Mouse (Mus musculus): ENCODE data around the gene Nbl1. TPM values are rescaled to one million over a fixed set of nuclear protein-coding genes. Genes with fewer than 3 reads are reported as not detected.

The Nbl1 gene
- total and polyA plus RNA-seq, 3 experiments: 0.89 to 2.0 (median 1.5) TPM

DNA sequence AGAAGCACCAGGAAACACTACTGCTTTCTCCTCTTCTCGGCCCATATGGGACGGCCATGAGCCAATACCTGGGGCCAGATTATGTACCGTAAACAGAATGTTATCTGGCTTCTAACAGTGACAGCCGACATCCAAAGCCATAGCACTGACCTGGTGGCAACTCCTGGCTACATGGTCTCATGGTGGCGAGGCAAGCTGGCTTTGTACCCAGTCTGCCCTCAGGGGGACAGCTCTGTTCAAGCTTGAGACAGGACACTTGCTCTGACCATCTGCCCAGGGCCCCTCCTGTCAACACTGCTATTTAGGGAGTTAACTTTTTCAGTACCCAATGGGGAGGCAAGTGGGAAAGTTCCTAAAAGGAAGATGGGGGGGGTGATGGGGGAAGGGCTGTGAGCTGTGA, 35.5 kb downstream of the Nbl1 start:
- H3K27me3 ChIP-seq (replicated peaks): peaks cover 3% of the 10 kb centered on the region
- DNase-seq (ENCODE audit: extremely low read depth): no peak
- H3K36me3 ChIP-seq (replicated peaks in 1 of 2; ENCODE audit: control insufficient read depth in 1 of 2, insufficient read depth in 1 of 2, low read length in 1 of 2): peaks cover 8 to 60% of the 10 kb centered on the region in 2 experiments
- no peak overlapping the region for H3K4me2 ChIP-seq (ENCODE audit: insufficient read depth, low read depth, poor library complexity, severe bottlenecking)
- no peaks in the 10 kb centered on the region for H3K4me1 ChIP-seq (ENCODE audit: control insufficient read depth in 1 of 2, insufficient read depth in 2 of 2)
- H3K9me3 ChIP-seq (replicated peaks; ENCODE audit: low read length): no peaks in the 10 kb centered on the region
- no peak overlapping the region for H3K9ac ChIP-seq (ENCODE audit: insufficient read depth, low read depth)
- no peaks in the 10 kb centered on the region for H3K79me2 ChIP-seq (replicated peaks; ENCODE audit: control insufficient read depth, extremely low read depth, insufficient read depth, poor library complexity, severe bottlenecking)
- no peak overlapping the region for H3K27ac ChIP-seq (ENCODE audit: insufficient read depth, low read depth)
- no peak overlapping the region for H3K4me3 ChIP-seq (replicated peaks in 1 of 3; ENCODE audit: low read depth in 2 of 3, low read length in 2 of 3, poor library complexity in 1 of 3)
- dilution Hi-C loops (cut with MboI; ENCODE audit: extremely low pct_ligation_motif_present, extremely low pct_unique_long_range_greater_than_20kb, low sequenced_read_pairs): no loop called here
- in situ Hi-C loops (cut with MboI; ENCODE audit: low pct_ligation_motif_present, low pct_unique_long_range_greater_than_20kb, low sequenced_read_pairs): no loop called here
- no peak for TF ChIP-seq TCF12 (IDR thresholded peaks at IDR 0.05; ENCODE audit: low read depth, low read length)
- TF ChIP-seq EP300 (IDR thresholded peaks at IDR 0.05; ENCODE audit: low read length): no peak
- TF ChIP-seq ZMIZ1 (IDR thresholded peaks at IDR 0.05; ENCODE audit: low read depth, low read length): no peak
- TF ChIP-seq E2F4 (IDR thresholded peaks at IDR 0.05; ENCODE audit: insufficient replicate concordance, low read depth, low read length): no peak
- no peak for TF ChIP-seq NRF1 (IDR thresholded peaks at IDR 0.05; ENCODE audit: low read depth, low read length)

- no peaks in the 10 kb centered on the region for H3K4me1 ChIP-seq (ENCODE audit: control insufficient read depth in 1 of 2, insufficient read depth in 2 of 2)
- peaks cover 8 to 67% of the 10 kb centered on the region in 2 experiments for H3K36me3 ChIP-seq (replicated peaks in 1 of 2; ENCODE audit: control insufficient read depth in 1 of 2, insufficient read depth in 1 of 2, low read length in 1 of 2)
- no peaks in the 10 kb centered on the region for H3K27me3 ChIP-seq (replicated peaks)
- no peaks in the 10 kb centered on the region for H3K79me2 ChIP-seq (replicated peaks; ENCODE audit: control insufficient read depth, extremely low read depth, insufficient read depth, poor library complexity, severe bottlenecking)
- dilution Hi-C loops (cut with MboI; ENCODE audit: extremely low pct_ligation_motif_present, extremely low pct_unique_long_range_greater_than_20kb, low sequenced_read_pairs) (no loop called here), in situ Hi-C loops (cut with MboI; ENCODE audit: low pct_ligation_motif_present, low pct_unique_long_range_greater_than_20kb, low sequenced_read_pairs) (no loop called here)
- no peak overlapping the region for H3K9ac ChIP-seq (ENCODE audit: insufficient read depth, low read depth)
- no peak overlapping the region for H3K27ac ChIP-seq (ENCODE audit: insufficient read depth, low read depth)
- no peak overlapping the region for H3K4me2 ChIP-seq (ENCODE audit: insufficient read depth, low read depth, poor library complexity, severe bottlenecking)
- no peaks in the 10 kb centered on the region for H3K9me3 ChIP-seq (replicated peaks; ENCODE audit: low read length)
- TF ChIP-seq E2F4 (IDR thresholded peaks at IDR 0.05; ENCODE audit: insufficient replicate concordance, low read depth, low read length): no peak
- no peak for TF ChIP-seq KAT2A (IDR thresholded peaks at IDR 0.05; ENCODE audit: insufficient replicate concordance, low read length)
- TF ChIP-seq RCOR1 (conservative IDR thresholded peaks at IDR 0.05; ENCODE audit: low read depth, low read length): no peak
- TF ChIP-seq CHD2 (IDR thresholded peaks at IDR 0.05; ENCODE audit: low read length): no peak
- no peak for TF ChIP-seq SMC3 (IDR thresholded peaks at IDR 0.05; ENCODE audit: low read depth, low read length)
- TF ChIP-seq MAX (IDR thresholded peaks at IDR 0.05; ENCODE audit: low read length): no peak
- no peak for TF ChIP-seq USF1 (IDR thresholded peaks at IDR 0.05; ENCODE audit: low read depth, low read length)
- no peak for TF ChIP-seq IRF4 (IDR thresholded peaks at IDR 0.05; ENCODE audit: low read depth, low read length)
- no peak for TF ChIP-seq UBTF (IDR thresholded peaks at IDR 0.05; ENCODE audit: low read depth, low read length)
- no peak for TF ChIP-seq BHLHE40 (IDR thresholded peaks at IDR 0.05; ENCODE audit: low read depth, low read length)
- no peak for TF ChIP-seq ZKSCAN1 (IDR thresholded peaks at IDR 0.05; ENCODE audit: borderline replicate concordance, low read depth, low read length)
- TF ChIP-seq MAFK (IDR thresholded peaks at IDR 0.05; ENCODE audit: insufficient replicate concordance, low read length): no peak
- no peak for DNase-seq (ENCODE audit: extremely low read depth)
- no peak overlapping the region for H3K4me3 ChIP-seq (replicated peaks in 1 of 3; ENCODE audit: low read depth in 2 of 3, low read length in 2 of 3, poor library complexity in 1 of 3)
Measured at GRCm38 (mm10) chr4:139055744-139056143, 37.0 kb downstream of the Nbl1 start.
